Mouse (Mus musculus) urinary bladder, adult 18-20 months (tissue): ENCODE measurements around the gene Vmn1r152.
"Not testable (repeated sequence)": the region's sequence is repeated elsewhere in the genome, so short reads cannot be mapped to it uniquely, and the experiment has no call there.

Experiments used
- DNase-seq, 2 experiments: peaks; one replicate each; pipeline ENCODE4 v3.0.0; 2022; ENCODE audit warnings: low spot score in 2 of 2, mixed read lengths in 2 of 2

The Vmn1r152 gene

GRCm38 (mm10) chr7:22522667-22523066 is at the start of gene Vmn1r152:
Gene Vmn1r152, plus strand, starts transcription at chr7:22522967.
- not testable (repeated sequence) for DNase-seq

DNA sequence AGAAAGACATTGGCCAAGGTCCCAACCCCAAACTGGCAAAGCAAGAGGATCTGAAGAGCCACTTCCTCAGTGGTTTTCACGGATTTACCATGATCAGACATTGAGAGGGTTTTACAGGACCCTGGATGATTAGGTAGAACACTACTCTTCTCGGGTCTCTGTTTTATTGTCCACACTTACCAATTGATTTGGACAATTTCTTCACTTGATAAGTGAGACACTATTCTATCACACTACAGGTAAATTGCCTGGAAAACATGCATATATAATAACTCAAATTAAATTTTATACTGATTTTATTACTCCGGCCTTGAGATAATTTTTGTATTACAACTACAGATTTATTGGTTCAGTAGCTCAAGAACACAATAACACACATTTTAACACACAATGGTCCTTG is 23.2 kb upstream of the Vmn1r152 start, which contains the start of gene Vmn1r151:
Gene Vmn1r151, minus strand, starts transcription at position 101 of the 400 bp plus-strand sequence.
- DNase-seq = not testable (repeated sequence)

DNA sequence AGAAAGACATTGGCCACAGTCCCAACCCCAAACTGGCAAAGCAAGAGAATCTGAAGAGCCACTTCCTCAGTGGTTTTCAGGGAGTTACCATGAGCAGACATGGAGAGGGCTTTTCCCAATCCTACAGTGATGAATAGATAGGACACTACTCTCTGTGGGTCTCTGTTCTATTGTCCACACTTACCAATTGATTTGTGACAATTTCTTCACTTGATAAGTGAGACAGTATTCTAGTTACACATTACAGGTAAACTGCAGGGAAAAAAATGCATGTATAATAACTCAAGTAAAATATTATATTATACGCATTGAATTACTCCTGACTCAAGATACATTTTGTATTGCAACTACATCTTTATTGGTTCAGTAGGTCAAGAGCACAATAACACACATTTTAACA is 12.0 kb downstream of the Vmn1r152 start, which contains the start of gene Gm8677:
Gene Gm8677, minus strand, starts transcription at position 101 of the 400 bp plus-strand sequence.
- DNase-seq = not testable (repeated sequence)

DNA sequence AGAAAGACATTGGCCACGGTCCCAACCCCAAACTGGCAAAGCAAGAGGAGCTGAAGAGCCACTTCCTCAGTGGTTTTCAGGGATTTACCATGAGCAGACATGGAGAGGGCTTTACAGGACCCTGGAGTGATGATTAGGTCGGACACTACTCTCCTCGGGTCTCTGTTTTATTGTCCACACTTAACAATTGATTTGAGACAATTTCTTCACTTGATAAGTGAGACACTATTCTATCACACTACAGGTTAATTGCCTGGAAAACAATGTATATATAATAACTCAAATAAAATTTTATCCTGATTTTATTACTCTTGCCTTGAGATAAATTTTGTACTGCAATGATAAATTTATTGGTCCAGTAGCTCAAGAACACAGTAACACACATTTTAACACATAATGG is 42.5 kb downstream of the Vmn1r152 start, which contains the start of gene Gm4201:
Gene Gm4201, minus strand, starts transcription at position 101 of the 400 bp plus-strand sequence.
- DNase-seq = not testable (repeated sequence)
